Mouse (Mus musculus): ENCODE data around the gene Tnni1. TPM values are rescaled to one million over a fixed set of nuclear protein-coding genes. Genes with fewer than 3 reads are reported as not detected.

The Tnni1 gene
- polyA plus RNA-seq, 1 experiment: 1.0 TPM

GRCm38 (mm10) chr1:135813687-135814395 is 34.6 kb downstream of the Tnni1 start:
- H3K4me1 ChIP-seq (ENCODE audit: control insufficient read depth, insufficient read depth, low read length): no peaks in the 10 kb centered on the region
- H3K9ac ChIP-seq (ENCODE audit: low read depth, poor library complexity, severe bottlenecking): no peak overlapping the region
- H3K27me3 ChIP-seq (ENCODE audit: control insufficient read depth, insufficient read depth, low read length, poor library complexity, severe bottlenecking): 0 out of 2 replicates have a peak, but pooled peaks cover 5% of the 10 kb centered on the region
- no peak for TF ChIP-seq POLR2A (IDR thresholded peaks at IDR 0.05; ENCODE audit: insufficient read depth, low read length)
- no peak for TF ChIP-seq EP300 (IDR thresholded peaks at IDR 0.05; ENCODE audit: insufficient read depth, low read depth, low read length)
- no peak for TF ChIP-seq CTCF (IDR thresholded peaks at IDR 0.05; ENCODE audit: low read depth, low read length)
- no peaks in the 10 kb centered on the region for H3K9me3 ChIP-seq (replicated peaks; ENCODE audit: control insufficient read depth, insufficient read depth, low read length, poor library complexity, severe bottlenecking)
- no peak overlapping the region for H3K4me3 ChIP-seq (ENCODE audit: low read depth, low read length)
- no peak overlapping the region for H3K27ac ChIP-seq (ENCODE audit: insufficient read depth, low read length)
- H3K36me3 ChIP-seq (ENCODE audit: control insufficient read depth, insufficient read depth, low read length, poor library complexity, severe bottlenecking): no peaks in the 10 kb centered on the region

- no peak overlapping the region for H3K9ac ChIP-seq (ENCODE audit: low read depth, poor library complexity, severe bottlenecking)
- H3K4me3 ChIP-seq (ENCODE audit: low read depth, low read length): no peak overlapping the region
- H3K9me3 ChIP-seq (replicated peaks; ENCODE audit: control insufficient read depth, insufficient read depth, low read length, poor library complexity, severe bottlenecking): no peaks in the 10 kb centered on the region
- H3K27me3 ChIP-seq (ENCODE audit: control insufficient read depth, insufficient read depth, low read length, poor library complexity, severe bottlenecking): 0 out of 2 replicates have a peak, but pooled peaks cover 5% of the 10 kb centered on the region
- no peaks in the 10 kb centered on the region for H3K36me3 ChIP-seq (ENCODE audit: control insufficient read depth, insufficient read depth, low read length, poor library complexity, severe bottlenecking)
- no peak for TF ChIP-seq CTCF (IDR thresholded peaks at IDR 0.05; ENCODE audit: low read depth, low read length)
- no peak for TF ChIP-seq POLR2A (IDR thresholded peaks at IDR 0.05; ENCODE audit: insufficient read depth, low read length)
- no peak for TF ChIP-seq EP300 (IDR thresholded peaks at IDR 0.05; ENCODE audit: insufficient read depth, low read depth, low read length)
- no peak overlapping the region for H3K27ac ChIP-seq (ENCODE audit: insufficient read depth, low read length)
- H3K4me1 ChIP-seq (ENCODE audit: control insufficient read depth, insufficient read depth, low read length): no peaks in the 10 kb centered on the region
Observed at GRCm38 (mm10) chr1:135814531-135814930, 35.3 kb downstream of the Tnni1 start.

- TF ChIP-seq POLR2A (IDR thresholded peaks at IDR 0.05; ENCODE audit: insufficient read depth, low read length) (no peak), CTCF (IDR thresholded peaks at IDR 0.05; ENCODE audit: low read depth, low read length) (no peak), EP300 (IDR thresholded peaks at IDR 0.05; ENCODE audit: insufficient read depth, low read depth, low read length) (no peak)
- Histone ChIP-seq H3K27me3 (ENCODE audit: control insufficient read depth, insufficient read depth, low read length, poor library complexity, severe bottlenecking) (0 out of 2 replicates have a peak, but pooled peaks cover 7% of the 10 kb centered on the region), H3K9me3 (replicated peaks; ENCODE audit: control insufficient read depth, insufficient read depth, low read length, poor library complexity, severe bottlenecking) (no peaks in the 10 kb centered on the region), H3K4me1 (ENCODE audit: control insufficient read depth, insufficient read depth, low read length) (peaks cover 8% of the 10 kb centered on the region), H3K27ac (ENCODE audit: insufficient read depth, low read length) (no peak overlapping the region), H3K36me3 (ENCODE audit: control insufficient read depth, insufficient read depth, low read length, poor library complexity, severe bottlenecking) (no peaks in the 10 kb centered on the region), H3K9ac (ENCODE audit: low read depth, poor library complexity, severe bottlenecking) (peak overlapping the region; percentile 86; the same call in 1 of the 2 replicates), H3K4me3 (ENCODE audit: low read depth, low read length) (no peak overlapping the region)
Observed at GRCm38 (mm10) chr1:135817595-135817994, 38.4 kb downstream of the Tnni1 start.

GRCm38 (mm10) chr1:135818481-135819086 is 39.4 kb downstream of the Tnni1 start, which contains the start of gene Lad1:
Lad1 (plus strand) TSS chr1:135818598.
- Histone ChIP-seq H3K4me1 (ENCODE audit: control insufficient read depth, insufficient read depth, low read length) (peaks cover 10% of the 10 kb centered on the region), H3K27me3 (ENCODE audit: control insufficient read depth, insufficient read depth, low read length, poor library complexity, severe bottlenecking) (0 out of 2 replicates have a peak, but pooled peaks cover 7% of the 10 kb centered on the region), H3K9me3 (replicated peaks; ENCODE audit: control insufficient read depth, insufficient read depth, low read length, poor library complexity, severe bottlenecking) (no peaks in the 10 kb centered on the region), H3K4me3 (ENCODE audit: low read depth, low read length) (peak within 1 kb of the TSS; percentile 58), H3K9ac (ENCODE audit: low read depth, poor library complexity, severe bottlenecking) (peak within 1 kb of the TSS; percentile 86), H3K36me3 (ENCODE audit: control insufficient read depth, insufficient read depth, low read length, poor library complexity, severe bottlenecking) (no peaks in the 10 kb centered on the region), H3K27ac (ENCODE audit: insufficient read depth, low read length) (no peak within 1 kb of the TSS)
- peak; percentile 32 for TF ChIP-seq POLR2A (IDR thresholded peaks at IDR 0.05; ENCODE audit: insufficient read depth, low read length)
- no peak for TF ChIP-seq CTCF (IDR thresholded peaks at IDR 0.05; ENCODE audit: low read depth, low read length)
- TF ChIP-seq EP300 (IDR thresholded peaks at IDR 0.05; ENCODE audit: insufficient read depth, low read depth, low read length): no peak

GRCm38 (mm10) chr1:135820071-135820470 is 40.8 kb downstream of the Tnni1 start:
- Histone ChIP-seq H3K36me3 (ENCODE audit: control insufficient read depth, insufficient read depth, low read length, poor library complexity, severe bottlenecking) (no peaks in the 10 kb centered on the region), H3K27me3 (ENCODE audit: control insufficient read depth, insufficient read depth, low read length, poor library complexity, severe bottlenecking) (0 out of 2 replicates have a peak, but pooled peaks cover 7% of the 10 kb centered on the region), H3K4me3 (ENCODE audit: low read depth, low read length) (no peak overlapping the region), H3K9me3 (replicated peaks; ENCODE audit: control insufficient read depth, insufficient read depth, low read length, poor library complexity, severe bottlenecking) (no peaks in the 10 kb centered on the region), H3K4me1 (ENCODE audit: control insufficient read depth, insufficient read depth, low read length) (peaks cover 10% of the 10 kb centered on the region), H3K9ac (ENCODE audit: low read depth, poor library complexity, severe bottlenecking) (no peak overlapping the region), H3K27ac (ENCODE audit: insufficient read depth, low read length) (no peak overlapping the region)
- TF ChIP-seq CTCF (IDR thresholded peaks at IDR 0.05; ENCODE audit: low read depth, low read length) (no peak), POLR2A (IDR thresholded peaks at IDR 0.05; ENCODE audit: insufficient read depth, low read length) (no peak), EP300 (IDR thresholded peaks at IDR 0.05; ENCODE audit: insufficient read depth, low read depth, low read length) (no peak)
